Mouse (Mus musculus): ENCODE results near the gene Pnpla1.

- no peak for TF ChIP-seq CTCF (IDR thresholded peaks at IDR 0.05; ENCODE audit: extremely low read depth, insufficient read depth, insufficient read length, insufficient replicate concordance)
- TF ChIP-seq POLR2A (IDR thresholded peaks at IDR 0.05; ENCODE audit: low read depth, low read length) = no peak
These were observed 28.1 kb downstream of the Pnpla1 start for GRCm38 (mm10) chr17:28886266-28886665.
